22 mouse cellular contexts compared by ENCODE assay signal in the genomic region with DNA sequence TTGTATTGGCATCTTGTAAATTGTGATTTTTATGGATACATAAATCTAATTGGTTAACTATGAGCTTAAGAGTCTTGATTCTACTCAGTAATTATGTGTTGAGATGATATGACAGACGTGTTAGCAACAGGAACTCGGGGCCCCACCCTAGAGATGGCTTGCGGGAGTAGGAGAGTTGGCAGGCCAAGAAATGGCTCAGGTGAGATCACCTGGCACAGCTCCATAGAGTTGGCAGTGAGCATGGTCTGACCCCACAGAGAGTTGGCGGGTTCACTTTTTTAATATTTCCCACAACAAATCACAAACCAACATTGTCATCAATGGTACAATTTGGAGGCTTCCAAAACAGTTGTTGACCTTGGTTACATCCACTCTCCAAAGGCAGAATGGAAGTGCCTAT.
A peak's percentile ranks its signal among the peaks of the same experiment; 100 is the strongest.
DNase-seq lines count a peak whose midpoint lies in the region; TF ChIP-seq lines count a peak whose summit lies in the region.
"Had no signal": no experiment of that assay in that cellular context is flagged by ENCODE, and none has a peak within 500 bp of the region (broad histone marks: within the 10 kb centered on the region; RNA-seq: fewer than 3 reads in every experiment).

No protein-coding gene starts in this region.

- H3K4me3 ChIP-seq in C2C12 (ENCODE audit: insufficient read depth, poor library complexity, severe bottlenecking) (peak overlapping the region; percentile 0), myocyte (peak overlapping the region; percentile 40)
- H3K4me3 ChIP-seq: forebrain, embryonic 10.5 days; gastrocnemius, adult 2 months; heart, embryonic 12.5 days; heart, embryonic 15.5 days; hindbrain, embryonic 10.5 days; hindbrain, embryonic 13.5 days; intestine, embryonic 15.5 days had no signal

- no peak for TF ChIP-seq CTCF in C2C12 (IDR thresholded peaks at IDR 0.05; ENCODE audit: control insufficient read depth, insufficient read depth, insufficient read length)

- DNase-seq in cerebellum, adult 9-11 months, result peak; percentile 21
- no peak for DNase-seq in cerebellum, adult 11 months
- DNase-seq in brain, adult 2 months (ENCODE audit: low read depth, low spot score), result peak; percentile 14
- DNase-seq in gastrocnemius, adult 8-10 months (ENCODE audit: low spot score in 2 of 2), result no peak
- DNase-seq: adrenal gland, adult 8-10 months; adrenal gland, postnatal 25 days; forebrain, postnatal 0 days; gastrocnemius, adult 2 months; gastrocnemius, postnatal 25 days; heart, adult 18-20 months; heart, postnatal 10 days; heart, postnatal 36 days; kidney, adult 11 months; kidney, adult 8-10 months had no signal

- peak overlapping the region; percentile 80 for H3K4me2 ChIP-seq in myocyte (ENCODE audit: low read depth)
- H3K4me2 ChIP-seq: heart, embryonic 12.5 days; heart, embryonic 15.5 days; hindbrain, embryonic 13.5 days; intestine, embryonic 15.5 days had no signal

- peaks cover 73% of the 10 kb centered on the region for H3K79me2 ChIP-seq in C2C12 (ENCODE audit: control insufficient read depth, insufficient read depth)
- peaks cover 72% of the 10 kb centered on the region for H3K79me2 ChIP-seq in myocyte (ENCODE audit: control insufficient read depth, insufficient read depth)

- no peak overlapping the region for H3ac ChIP-seq in C2C12 (ENCODE audit: control insufficient read depth, insufficient read length, low read depth)
- no peak overlapping the region for H3ac ChIP-seq in myocyte (ENCODE audit: control insufficient read depth, insufficient read length)

- TF ChIP-seq POLR2A in myocyte (IDR thresholded peaks at IDR 0.05; ENCODE audit: insufficient read length, low read depth), result no peak

- H3K36me3 ChIP-seq in C2C12 (ENCODE audit: control insufficient read depth, insufficient read depth) (peaks cover 56% of the 10 kb centered on the region), myocyte (ENCODE audit: control insufficient read depth, insufficient read depth) (peaks cover 43% of the 10 kb centered on the region)
- H3K36me3 ChIP-seq: forebrain, embryonic 10.5 days; heart, embryonic 12.5 days; heart, embryonic 15.5 days; hindbrain, embryonic 10.5 days; hindbrain, embryonic 13.5 days; intestine, embryonic 15.5 days had no signal

- peaks cover 63% of the 10 kb centered on the region for H3K79me3 ChIP-seq in C2C12 (ENCODE audit: low read depth)

- H3K27me3 ChIP-seq in C2C12 (ENCODE audit: control insufficient read depth, insufficient read depth, insufficient read length) (no peaks in the 10 kb centered on the region), myocyte (ENCODE audit: control insufficient read depth, insufficient read depth, insufficient read length) (no peaks in the 10 kb centered on the region)
- H3K27me3 ChIP-seq: heart, embryonic 12.5 days; heart, embryonic 15.5 days; hindbrain, embryonic 13.5 days; intestine, embryonic 15.5 days had no signal

TF ChIP-seq in C2C12, 6 proteins besides CTCF, POLR2A, EP300 and RAD21:
- TF ChIP-seq MAX (IDR thresholded peaks at IDR 0.05), result no peak
- no peak for TF ChIP-seq CEBPB (IDR thresholded peaks at IDR 0.05; ENCODE audit: low read depth)
- no peak for TF ChIP-seq USF1 (IDR thresholded peaks at IDR 0.05; ENCODE audit: low read depth)
- TF ChIP-seq FOSL1 (IDR thresholded peaks at IDR 0.05; ENCODE audit: insufficient read depth, low read length, poor library complexity, severe bottlenecking), result no peak
- no peak for TF ChIP-seq MYOG (IDR thresholded peaks at IDR 0.05; ENCODE audit: control insufficient read depth, extremely low read depth, insufficient read length)
- no peak for TF ChIP-seq MYOD1 (IDR thresholded peaks at IDR 0.05; ENCODE audit: control insufficient read depth, insufficient read length, low read depth)

TF ChIP-seq in myocyte, 11 proteins besides CTCF, POLR2A, EP300 and RAD21:
- TF ChIP-seq CEBPB (IDR thresholded peaks at IDR 0.05; ENCODE audit: insufficient read depth, poor library complexity, severe bottlenecking) (no peak), POLR2AphosphoS2 (IDR thresholded peaks at IDR 0.05; ENCODE audit: insufficient read length, low read depth) (no peak), E2F4 (IDR thresholded peaks at IDR 0.05; ENCODE audit: insufficient read depth) (no peak), SRF (IDR thresholded peaks at IDR 0.05; ENCODE audit: control insufficient read depth, insufficient read length, low read depth) (no peak), MYOG (IDR thresholded peaks at IDR 0.05; ENCODE audit: control insufficient read depth in 1 of 3, insufficient read depth in 1 of 3, insufficient read length in 2 of 3, low read depth in 2 of 3) (no peak)

Comparison
In these comparisons a context has a peak if more than half of its experiments do, and no peak if none do; other contexts are left out.
1. DNase-seq: peak in cerebellum, adult 9-11 months (single experiment) and brain, adult 2 months (single experiment); none in cerebellum, adult 11 months (single experiment) and gastrocnemius, adult 8-10 months (0 of 2).